8 mouse cellular contexts compared by ENCODE assay signal in the genomic region with DNA sequence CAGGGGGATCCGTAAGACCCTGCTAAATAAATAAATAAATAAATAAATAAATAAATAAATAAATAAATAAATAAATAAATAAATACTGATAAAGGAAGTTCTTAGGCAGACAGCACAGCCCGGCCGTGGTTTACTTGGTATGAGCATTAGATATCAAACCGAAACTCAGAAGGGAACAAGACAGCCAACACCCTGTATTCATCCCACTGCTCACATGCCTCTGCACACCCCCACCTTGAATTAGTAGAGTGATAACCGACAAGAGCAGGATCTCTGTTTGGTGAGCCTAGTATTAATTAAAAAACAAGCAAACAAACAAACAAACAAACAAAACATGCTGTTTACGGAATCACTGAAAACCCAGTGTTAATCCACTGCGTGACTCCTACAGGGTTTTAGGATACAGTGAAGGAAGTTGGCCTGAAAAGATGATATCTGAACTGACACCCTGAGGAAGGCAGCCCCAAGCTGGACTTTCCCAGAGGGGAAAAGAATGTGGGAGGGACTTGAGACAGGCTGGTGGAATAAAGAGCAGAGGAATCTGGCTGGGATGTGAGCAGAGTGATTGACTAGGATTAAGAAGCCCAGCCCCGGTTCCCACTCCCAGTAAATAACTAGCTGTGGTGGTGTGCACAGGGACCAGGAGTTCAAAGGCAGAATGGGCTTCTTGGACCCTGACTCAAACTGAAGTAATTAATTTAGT. TPM values are rescaled to one million over a fixed set of nuclear protein-coding genes. Genes with fewer than 3 reads are reported as not detected.
DNase-seq lines count a peak whose midpoint lies in the region; ATAC-seq and TF ChIP-seq lines count a peak whose summit lies in the region.

A gene (minus strand): TSS at position 155 of the 703 bp plus-strand sequence.

- peaks cover 84% of the 10 kb centered on the region for H3K4me1 ChIP-seq in erythroblast, embryonic 14.5 days (ENCODE audit: control insufficient read depth)
- peaks cover 36% of the 10 kb centered on the region for H3K4me1 ChIP-seq in lung, embryonic 15.5 days

- 5% methylated on average over 8 of the region's 8 CpGs for WGBS in lung, embryonic 15.5 days

- peak within 1 kb of the TSS; percentile 85 for H3K4me3 ChIP-seq in erythroblast, embryonic 14.5 days (replicated peaks)
- H3K4me3 ChIP-seq in layer of hippocampus, adult 2 months: peak within 1 kb of the TSS; percentile 75
- peak within 1 kb of the TSS; percentile 64 for H3K4me3 ChIP-seq in lung, embryonic 15.5 days

- H3K36me3 ChIP-seq in erythroblast, embryonic 14.5 days (ENCODE audit: control insufficient read depth): peaks cover 48% of the 10 kb centered on the region
- H3K36me3 ChIP-seq in lung, embryonic 15.5 days: no peaks in the 10 kb centered on the region

- peaks cover 7% of the 10 kb centered on the region for H3K9me3 ChIP-seq in erythroblast, embryonic 14.5 days (ENCODE audit: control insufficient read depth, low read length)
- no peaks in the 10 kb centered on the region for H3K9me3 ChIP-seq in lung, embryonic 15.5 days

- TF ChIP-seq CTCF in layer of hippocampus, adult 2 months (conservative IDR thresholded peaks at IDR 0.05): no peak

- ATAC-seq in cerebellum, adult (ENCODE audit: insufficient number of reproducible peaks, low FRiP score, low TSS enrichment): no peak
- ATAC-seq in hematopoietic stem cell, adult 5-6 weeks (replicated peaks in 1 of 2; ENCODE audit: insufficient read depth in 1 of 2, low FRiP score in 2 of 2, low TSS enrichment in 1 of 2, low read depth in 1 of 2, poor library complexity in 2 of 2, severe bottlenecking in 2 of 2): no peak
- peak; percentile 55; the same call in 1 of the 2 replicates for ATAC-seq in lung, embryonic 15.5 days (ENCODE audit: borderline replicate concordance, extremely low read depth, low FRiP score, low TSS enrichment)

- peak; percentile 42 for DNase-seq in cerebellum, adult 11 months
- DNase-seq in adrenal gland, postnatal 4 days (ENCODE audit: low spot score in 2 of 2): no peak
- peak; percentile 23 to 26 for DNase-seq in layer of hippocampus, adult 2 months (ENCODE audit: low spot score in 2 of 2)
- peak; percentile 70 for DNase-seq in retina, embryonic 14.5 days (ENCODE audit: low spot score)

- peak within 1 kb of the TSS; percentile 71 for H3K9ac ChIP-seq in lung, embryonic 15.5 days

- H3K27ac ChIP-seq in layer of hippocampus, adult 2 months: peak within 1 kb of the TSS; percentile 98
- peak within 1 kb of the TSS; percentile 82 for H3K27ac ChIP-seq in lung, embryonic 15.5 days

- no peaks in the 10 kb centered on the region; the same call in 1 of the 2 replicates for H3K27me3 ChIP-seq in erythroblast, embryonic 14.5 days (ENCODE audit: control insufficient read depth)
- H3K27me3 ChIP-seq in lung, embryonic 15.5 days: no peaks in the 10 kb centered on the region

- peak within 1 kb of the TSS; percentile 92 for H3K4me2 ChIP-seq in lung, embryonic 15.5 days

RNA-seq across cellular contexts. Expression of the gene that starts here (rescaled TPM):
- 10 to 100 TPM; 18.2 to 24.0 TPM for total RNA-seq in adrenal gland, postnatal 4 days (2021)
- polyA plus RNA-seq in erythroblast, embryonic 14.5 days (2012): 14.9 TPM in 2 replicates
- total RNA-seq in hematopoietic stem cell, adult 5-6 weeks (2017): 8.9 and 14.4 TPM in 2 replicates
- total RNA-seq in layer of hippocampus, adult 2 months (2021): 10 to 100 TPM; 67.3 to 73.6 TPM
- polyA plus RNA-seq in lung, embryonic 15.5 days (2015; fragmentation: Nextera tagmentation; extraction: Ambion mirVana): 19.1 and 19.6 TPM in 2 replicates

Comparison
In these comparisons a context has a peak if more than half of its experiments do, and no peak if none do; other contexts are left out.
1. DNase-seq: peak in cerebellum, adult 11 months (single experiment), layer of hippocampus, adult 2 months (2 of 2) and retina, embryonic 14.5 days (single experiment); none in adrenal gland, postnatal 4 days (0 of 2).
2. Peak in every context shown above with its lines, with median percentiles within 50 percentile points of each other: H3K4me3 ChIP-seq.